Mouse (Mus musculus): Measurements from ENCODE around the gene Ilk. TPM values are rescaled to one million over a fixed set of nuclear protein-coding genes. Genes with fewer than 3 reads are reported as not detected.
A peak's percentile ranks its signal among the peaks of the same experiment; 100 is the strongest.
"Not testable (repeated sequence)": the region's sequence is repeated elsewhere in the genome, so short reads cannot be mapped to it uniquely, and the experiment has no call there.

Ilk gene
- polyA plus RNA-seq, 1 experiment, result 182 TPM

GRCm38 (mm10) chr7:105721916-105722315, 14.5 kb upstream of the Ilk start:
- Histone ChIP-seq H3K4me3 (ENCODE audit: control insufficient read depth, insufficient read depth, low read length) (no peak overlapping the region), H3K27me3 (ENCODE audit: control insufficient read depth, insufficient read depth, low read length) (no peaks in the 10 kb centered on the region), H3K36me3 (ENCODE audit: control insufficient read depth, insufficient read depth, low read length) (no peaks in the 10 kb centered on the region), H3K27ac (ENCODE audit: control insufficient read depth, insufficient read depth, low read length) (no peak overlapping the region), H3K4me1 (replicated peaks; ENCODE audit: control insufficient read depth, insufficient read depth, low read length) (no peaks in the 10 kb centered on the region)
- no peak for TF ChIP-seq CTCF (IDR thresholded peaks at IDR 0.05; ENCODE audit: borderline replicate concordance, control insufficient read depth, extremely low read depth, insufficient read depth, low read length, poor library complexity)
- no peak for TF ChIP-seq POLR2A (IDR thresholded peaks at IDR 0.05; ENCODE audit: control insufficient read depth, extremely low read depth, insufficient read depth, low read length, poor library complexity)
- DNase-seq, result no peak
- 81% methylated on average over 2 of the region's 2 CpGs for WGBS

- Histone ChIP-seq H3K27me3 (ENCODE audit: control insufficient read depth, insufficient read depth, low read length) (no peaks in the 10 kb centered on the region), H3K27ac (ENCODE audit: control insufficient read depth, insufficient read depth, low read length) (no peak overlapping the region), H3K4me1 (replicated peaks; ENCODE audit: control insufficient read depth, insufficient read depth, low read length) (no peaks in the 10 kb centered on the region), H3K36me3 (ENCODE audit: control insufficient read depth, insufficient read depth, low read length) (peaks cover 9% of the 10 kb centered on the region), H3K4me3 (ENCODE audit: control insufficient read depth, insufficient read depth, low read length) (no peak overlapping the region)
- no peak for TF ChIP-seq POLR2A (IDR thresholded peaks at IDR 0.05; ENCODE audit: control insufficient read depth, extremely low read depth, insufficient read depth, low read length, poor library complexity)
- no peak for TF ChIP-seq CTCF (IDR thresholded peaks at IDR 0.05; ENCODE audit: borderline replicate concordance, control insufficient read depth, extremely low read depth, insufficient read depth, low read length, poor library complexity)
- DNase-seq, result peak; percentile 40
- WGBS, result 87% methylated on average over 4 of the region's 4 CpGs
Measured at GRCm38 (mm10) chr7:105726144-105726979, 10.0 kb upstream of the Ilk start.

- H3K27me3 ChIP-seq (ENCODE audit: control insufficient read depth, insufficient read depth, low read length), result no peaks in the 10 kb centered on the region
- no peaks in the 10 kb centered on the region for H3K4me1 ChIP-seq (replicated peaks; ENCODE audit: control insufficient read depth, insufficient read depth, low read length)
- no peak overlapping the region for H3K4me3 ChIP-seq (ENCODE audit: control insufficient read depth, insufficient read depth, low read length)
- H3K36me3 ChIP-seq (ENCODE audit: control insufficient read depth, insufficient read depth, low read length), result peaks cover 15% of the 10 kb centered on the region
- DNase-seq, result no peak
- H3K27ac ChIP-seq (ENCODE audit: control insufficient read depth, insufficient read depth, low read length), result no peak overlapping the region
- 68% methylated on average over 4 of the region's 4 CpGs for WGBS
- TF ChIP-seq CTCF (IDR thresholded peaks at IDR 0.05; ENCODE audit: borderline replicate concordance, control insufficient read depth, extremely low read depth, insufficient read depth, low read length, poor library complexity), result no peak
- TF ChIP-seq POLR2A (IDR thresholded peaks at IDR 0.05; ENCODE audit: control insufficient read depth, extremely low read depth, insufficient read depth, low read length, poor library complexity), result no peak
Measured at GRCm38 (mm10) chr7:105726980-105727325, 9.4 kb upstream of the Ilk start.

GRCm38 (mm10) chr7:105728701-105729428, 7.5 kb upstream of the Ilk start:
- no peak overlapping the region for H3K27ac ChIP-seq (ENCODE audit: control insufficient read depth, insufficient read depth, low read length)
- TF ChIP-seq POLR2A (IDR thresholded peaks at IDR 0.05; ENCODE audit: control insufficient read depth, extremely low read depth, insufficient read depth, low read length, poor library complexity), result no peak
- no peak for TF ChIP-seq CTCF (IDR thresholded peaks at IDR 0.05; ENCODE audit: borderline replicate concordance, control insufficient read depth, extremely low read depth, insufficient read depth, low read length, poor library complexity)
- H3K27me3 ChIP-seq (ENCODE audit: control insufficient read depth, insufficient read depth, low read length), result no peaks in the 10 kb centered on the region
- no peak for DNase-seq
- H3K4me3 ChIP-seq (ENCODE audit: control insufficient read depth, insufficient read depth, low read length), result no peak overlapping the region
- WGBS, result 77% methylated on average over 6 of the region's 6 CpGs
- H3K36me3 ChIP-seq (ENCODE audit: control insufficient read depth, insufficient read depth, low read length), result peaks cover 34% of the 10 kb centered on the region
- no peaks in the 10 kb centered on the region for H3K4me1 ChIP-seq (replicated peaks; ENCODE audit: control insufficient read depth, insufficient read depth, low read length)

GRCm38 (mm10) chr7:105733836-105734235, 2.6 kb upstream of the Ilk start:
- Histone ChIP-seq H3K36me3 (ENCODE audit: control insufficient read depth, insufficient read depth, low read length) (peaks cover 39% of the 10 kb centered on the region), H3K4me3 (ENCODE audit: control insufficient read depth, insufficient read depth, low read length) (no peak overlapping the region), H3K4me1 (replicated peaks; ENCODE audit: control insufficient read depth, insufficient read depth, low read length) (0 out of 2 replicates have a peak, but pooled peaks cover 4% of the 10 kb centered on the region), H3K27ac (ENCODE audit: control insufficient read depth, insufficient read depth, low read length) (no peak overlapping the region), H3K27me3 (ENCODE audit: control insufficient read depth, insufficient read depth, low read length) (no peaks in the 10 kb centered on the region)
- 99% methylated on average over 11 of the region's 11 CpGs for WGBS
- DNase-seq, result no peak
- TF ChIP-seq POLR2A (IDR thresholded peaks at IDR 0.05; ENCODE audit: control insufficient read depth, extremely low read depth, insufficient read depth, low read length, poor library complexity) (no peak), CTCF (IDR thresholded peaks at IDR 0.05; ENCODE audit: borderline replicate concordance, control insufficient read depth, extremely low read depth, insufficient read depth, low read length, poor library complexity) (no peak)

GRCm38 (mm10) chr7:105734826-105735225, 1.6 kb upstream of the Ilk start:
- no peak for TF ChIP-seq POLR2A (IDR thresholded peaks at IDR 0.05; ENCODE audit: control insufficient read depth, extremely low read depth, insufficient read depth, low read length, poor library complexity)
- TF ChIP-seq CTCF (IDR thresholded peaks at IDR 0.05; ENCODE audit: borderline replicate concordance, control insufficient read depth, extremely low read depth, insufficient read depth, low read length, poor library complexity), result no peak
- 92% methylated on average over 8 of the region's 8 CpGs for whole genome bisulfite sequencing
- 0 out of 2 replicates have a peak, but pooled peaks cover 6% of the 10 kb centered on the region for H3K4me1 ChIP-seq (replicated peaks; ENCODE audit: control insufficient read depth, insufficient read depth, low read length)
- H3K27me3 ChIP-seq (ENCODE audit: control insufficient read depth, insufficient read depth, low read length), result no peaks in the 10 kb centered on the region
- peaks cover 39% of the 10 kb centered on the region for H3K36me3 ChIP-seq (ENCODE audit: control insufficient read depth, insufficient read depth, low read length)
- no peak overlapping the region for H3K27ac ChIP-seq (ENCODE audit: control insufficient read depth, insufficient read depth, low read length)
- DNase-seq, result no peak
- H3K4me3 ChIP-seq (ENCODE audit: control insufficient read depth, insufficient read depth, low read length), result no peak overlapping the region

- not testable (repeated sequence) for H3K4me3 ChIP-seq (ENCODE audit: control insufficient read depth, insufficient read depth, low read length); DNase-seq; H3K27ac ChIP-seq (ENCODE audit: control insufficient read depth, insufficient read depth, low read length); H3K27me3 ChIP-seq (ENCODE audit: control insufficient read depth, insufficient read depth, low read length); H3K4me1 ChIP-seq (replicated peaks; ENCODE audit: control insufficient read depth, insufficient read depth, low read length)
- H3K36me3 ChIP-seq (ENCODE audit: control insufficient read depth, insufficient read depth, low read length), result peaks cover 43% of the 10 kb centered on the region
- WGBS, result 47% methylated on average over 4 of the region's 4 CpGs
Measured at GRCm38 (mm10) chr7:105735464-105735863, 928 bp upstream of the Ilk start.
